Mouse (Mus musculus): ENCODE measurements around the gene Bag2.
A peak's percentile ranks its signal among the peaks of the same experiment; 100 is the strongest.
"Not testable (repeated sequence)": the region's sequence is repeated elsewhere in the genome, so short reads cannot be mapped to it uniquely, and the experiment has no call there.

The Bag2 gene

GRCm38 (mm10) chr1:33749709-33750108 lies 7.9 kb downstream of the Bag2 start:
- DNase-seq = not testable (repeated sequence)

DNA sequence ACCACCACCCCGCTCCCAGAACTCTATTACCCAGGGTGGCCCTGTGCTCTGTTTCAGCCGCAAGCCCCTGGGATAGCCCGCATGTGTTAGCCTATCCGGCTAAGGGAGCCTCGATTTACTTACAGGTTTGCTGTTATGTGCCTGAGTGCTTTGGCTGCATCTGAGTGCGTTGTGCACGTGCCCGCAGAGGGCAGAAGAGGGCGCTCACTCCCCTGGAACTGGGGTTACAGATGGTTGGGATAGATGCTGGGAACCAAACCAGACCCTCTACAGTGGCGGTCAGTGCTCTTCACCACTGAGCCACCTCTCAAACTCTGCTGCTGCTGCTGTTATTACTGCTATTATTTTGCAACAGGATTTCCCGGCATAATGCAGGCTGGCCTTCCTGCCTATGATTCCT lies 8.5 kb downstream of the Bag2 start:
- no peak for DNase-seq

DNA sequence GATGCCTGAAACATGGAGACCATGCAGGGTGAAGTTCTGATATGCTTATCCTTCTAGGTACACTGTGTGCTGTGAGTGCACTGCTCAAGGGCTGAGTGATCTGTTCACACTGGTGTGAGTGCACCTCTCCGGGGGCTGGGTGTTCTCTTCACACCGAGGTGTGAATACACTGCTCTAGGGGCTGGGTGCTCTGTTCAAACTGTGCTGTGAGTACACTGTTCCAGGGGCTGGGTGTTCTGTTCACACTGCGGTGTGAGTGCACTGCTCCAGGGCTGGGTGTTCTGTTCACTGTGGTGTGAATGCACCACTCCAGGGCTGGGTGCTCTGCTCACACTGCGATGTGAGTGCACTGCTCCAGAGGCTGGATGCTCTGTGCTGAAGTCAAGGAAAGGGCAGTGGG lies 11.7 kb downstream of the Bag2 start:
- no peak for DNase-seq

- DNase-seq = not testable (repeated sequence)
Observed at GRCm38 (mm10) chr1:33744815-33745214, 12.8 kb downstream of the Bag2 start.

DNA sequence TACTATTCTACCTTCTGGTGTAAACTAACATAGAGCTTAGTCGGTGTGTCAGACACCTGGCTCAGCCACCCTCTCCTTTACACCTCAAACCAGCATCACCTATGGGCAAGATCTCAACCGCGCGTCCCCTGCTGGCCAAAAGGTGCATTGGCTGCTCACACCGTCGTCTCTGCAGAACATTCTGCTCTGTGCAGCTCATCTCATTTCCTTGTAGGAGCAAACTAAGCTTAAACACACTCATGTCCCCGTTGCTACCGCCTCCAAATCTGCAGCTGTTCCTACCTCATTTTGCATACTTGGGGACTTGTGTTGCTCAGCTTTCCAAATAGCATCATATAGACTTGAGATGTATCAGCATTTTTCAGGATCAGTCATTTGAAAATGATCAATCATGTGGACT lies 14.7 kb downstream of the Bag2 start:
- peak in 1 of 2 experiments; percentile 34 for DNase-seq

- DNase-seq = peak; percentile 53 to 82
Observed at GRCm38 (mm10) chr1:33739302-33739701, 18.3 kb downstream of the Bag2 start.

- no peak for DNase-seq
Observed at GRCm38 (mm10) chr1:33738681-33739278, 18.8 kb downstream of the Bag2 start.

- DNase-seq = no peak
Observed at GRCm38 (mm10) chr1:33738281-33738680, 19.3 kb downstream of the Bag2 start.

GRCm38 (mm10) chr1:33734001-33734685 lies 23.5 kb downstream of the Bag2 start:
- DNase-seq = no peak

DNA sequence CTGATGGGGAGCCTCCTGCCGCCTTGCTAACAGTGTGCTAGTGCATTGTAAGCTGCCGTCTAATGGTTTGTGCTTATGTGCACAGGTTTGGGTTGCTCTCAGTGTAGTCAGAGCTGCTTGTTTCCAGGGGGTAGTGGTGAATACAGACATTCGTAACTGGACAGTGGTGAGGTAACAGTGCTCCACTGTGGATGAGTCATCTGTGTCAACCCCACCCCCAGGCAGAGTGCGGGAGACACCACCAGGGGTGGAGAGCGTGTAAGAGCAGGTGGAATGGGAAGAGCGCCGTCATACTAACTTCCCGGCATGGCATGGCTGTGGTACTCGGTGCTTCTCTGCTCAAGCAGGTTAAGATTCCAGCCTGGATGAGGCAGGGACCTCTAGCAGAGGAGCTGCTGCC lies 24.6 kb downstream of the Bag2 start:
- no peak for DNase-seq

DNA sequence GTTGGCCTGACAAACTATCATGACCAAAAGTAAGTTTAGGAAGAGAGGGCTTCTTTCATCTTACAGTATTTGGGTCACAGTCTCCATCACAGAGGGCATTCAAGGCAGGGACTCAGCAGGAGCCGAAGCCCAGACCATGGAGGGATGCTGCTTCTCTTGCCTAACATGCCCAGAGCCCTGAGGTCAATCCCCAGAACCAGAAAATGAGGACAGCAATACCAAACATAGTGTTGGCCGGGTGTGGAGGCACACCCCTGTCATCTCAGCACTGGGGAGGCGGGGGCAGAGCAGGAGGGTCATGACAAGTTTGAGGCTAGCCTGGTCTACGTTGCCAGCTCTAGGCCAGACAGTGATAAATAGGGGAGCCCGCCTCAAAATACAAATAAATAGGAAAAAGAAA lies 32.5 kb downstream of the Bag2 start:
- no peak for DNase-seq

GRCm38 (mm10) chr1:33724516-33724915 lies 33.1 kb downstream of the Bag2 start:
- no peak for DNase-seq

DNA sequence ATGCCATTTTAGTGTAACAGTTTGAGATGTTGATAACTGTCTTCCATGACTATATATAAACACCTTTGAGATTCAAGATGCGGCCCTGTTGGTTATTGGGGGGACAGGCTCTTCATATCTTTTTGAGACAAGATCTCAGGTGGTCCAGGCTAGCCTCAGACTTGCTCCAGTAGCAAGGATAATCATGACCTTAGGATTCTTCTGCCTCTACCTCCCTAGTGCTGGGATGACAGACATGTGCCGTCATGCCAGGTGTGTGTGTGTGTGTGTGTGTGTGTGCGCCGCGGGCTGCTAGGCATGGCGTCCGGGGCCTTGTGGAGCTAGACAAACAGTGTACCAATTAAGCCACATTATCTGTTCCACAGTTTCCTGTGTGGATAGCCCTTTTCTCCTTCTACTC lies 36.6 kb downstream of the Bag2 start:
- no peak for DNase-seq

DNA sequence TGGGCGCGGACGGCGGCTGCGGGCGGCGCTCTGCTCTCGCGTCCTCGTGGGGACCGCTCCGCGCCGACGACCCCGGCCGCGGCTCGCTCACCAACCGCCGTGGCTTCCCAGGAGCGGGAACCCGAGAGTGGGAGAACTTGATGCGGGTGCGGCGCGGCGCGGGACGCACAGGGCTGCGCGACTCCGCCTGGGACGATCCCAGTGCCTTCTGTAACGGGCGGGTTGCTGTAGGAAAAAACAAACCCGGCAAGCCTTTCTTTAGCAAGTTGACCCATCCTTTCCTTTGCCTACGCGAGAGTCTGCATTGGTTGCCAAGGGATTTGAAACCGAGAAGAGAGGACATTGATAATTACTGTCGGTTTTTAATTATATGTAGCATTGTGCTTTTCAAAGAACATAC lies 37.4 kb downstream of the Bag2 start:
- no peak for DNase-seq

GRCm38 (mm10) chr1:33719733-33720225 lies 37.8 kb downstream of the Bag2 start, which contains the start of gene Rab23:
Gene Rab23 (plus strand): TSS chr1:33719887.
- DNase-seq = peak; percentile 81 to 89

DNA sequence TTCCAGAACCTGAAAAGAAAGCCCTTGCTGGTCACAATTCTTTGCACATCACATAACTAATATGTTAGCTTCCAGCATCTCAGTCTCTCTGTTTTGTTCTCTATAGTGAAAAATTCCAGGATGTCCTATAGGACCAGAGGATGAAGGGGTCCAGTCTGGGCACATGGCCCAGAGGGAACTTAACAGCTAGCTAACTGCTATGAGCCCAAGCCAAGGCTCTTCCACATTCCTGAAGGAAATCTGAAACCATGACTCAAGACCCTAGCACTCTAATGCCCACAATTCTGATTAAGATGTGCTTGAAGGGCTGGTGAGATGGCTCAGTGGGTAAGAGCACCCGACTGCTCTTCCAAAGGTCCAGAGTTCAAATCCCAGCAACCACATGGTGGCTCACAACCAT lies 40.0 kb downstream of the Bag2 start:
- no peak for DNase-seq

- no peak for DNase-seq
Observed at GRCm38 (mm10) chr1:33714796-33715195, 42.8 kb downstream of the Bag2 start.

- no peak for DNase-seq
Observed at GRCm38 (mm10) chr1:33712026-33712425, 45.6 kb downstream of the Bag2 start.

- no peak for DNase-seq
Observed at GRCm38 (mm10) chr1:33709615-33710014, 48.0 kb downstream of the Bag2 start.

GRCm38 (mm10) chr1:33701244-33701643 lies 56.4 kb downstream of the Bag2 start:
- no peak for DNase-seq

GRCm38 (mm10) chr1:33696016-33696415 lies 61.6 kb downstream of the Bag2 start:
- no peak for DNase-seq

Measured in lung, postnatal 4 days (tissue).